Mouse (Mus musculus) naive thymus-derived CD4-positive, alpha-beta T cell, adult 2 months (primary cell): ENCODE measurements around the gene Pdk2.

Experiments used
- DNase-seq: peaks from one replicate; pipeline ENCODE4 v3.0.0-alpha.2; 2011; ENCODE audit warnings: low read depth

The Pdk2 gene

GRCm38 (mm10) chr11:95070140-95071107 lies 29.3 kb upstream of the Pdk2 start:
- no peak for DNase-seq

- no peak for DNase-seq
These were observed 28.2 kb upstream of the Pdk2 start for GRCm38 (mm10) chr11:95069226-95069957.

GRCm38 (mm10) chr11:95056768-95057501 lies 15.8 kb upstream of the Pdk2 start:
- no peak for DNase-seq

GRCm38 (mm10) chr11:95053062-95053461 lies 11.9 kb upstream of the Pdk2 start:
- no peak for DNase-seq

- peak; percentile 81 for DNase-seq
These were observed 6.0 kb upstream of the Pdk2 start for GRCm38 (mm10) chr11:95046980-95047680.

- DNase-seq = no peak
These were observed 3.2 kb upstream of the Pdk2 start for GRCm38 (mm10) chr11:95044185-95044870.

- no peak for DNase-seq
These were observed 2.5 kb upstream of the Pdk2 start for GRCm38 (mm10) chr11:95043608-95044007.

- DNase-seq = no peak
These were observed 1.9 kb upstream of the Pdk2 start for GRCm38 (mm10) chr11:95043060-95043459.

- peak; percentile 79 for DNase-seq
These were observed 942 bp upstream of the Pdk2 start for GRCm38 (mm10) chr11:95042096-95042495.

- DNase-seq = peak; percentile 37
These were observed 539 bp downstream of the Pdk2 start for GRCm38 (mm10) chr11:95040491-95041138.

GRCm38 (mm10) chr11:95039766-95040165 lies 1.4 kb downstream of the Pdk2 start:
- no peak for DNase-seq

- no peak for DNase-seq
These were observed 2.1 kb downstream of the Pdk2 start for GRCm38 (mm10) chr11:95038818-95039655.

GRCm38 (mm10) chr11:95038156-95038817 lies 2.9 kb downstream of the Pdk2 start:
- no peak for DNase-seq

- DNase-seq = no peak
These were observed 3.8 kb downstream of the Pdk2 start for GRCm38 (mm10) chr11:95037306-95037705.

GRCm38 (mm10) chr11:95036521-95036920 lies 4.6 kb downstream of the Pdk2 start:
- no peak for DNase-seq

GRCm38 (mm10) chr11:95034902-95035301 lies 6.3 kb downstream of the Pdk2 start:
- DNase-seq = no peak

GRCm38 (mm10) chr11:95033617-95034016 lies 7.5 kb downstream of the Pdk2 start:
- no peak for DNase-seq

- no peak for DNase-seq
These were observed 8.2 kb downstream of the Pdk2 start for GRCm38 (mm10) chr11:95032945-95033344.

- no peak for DNase-seq
These were observed 13.2 kb downstream of the Pdk2 start for GRCm38 (mm10) chr11:95027850-95028470.
